Mouse (Mus musculus) Patski (cell line): ENCODE results near the gene Gm16181. TPM values are rescaled to one million over a fixed set of nuclear protein-coding genes. Genes with fewer than 3 reads are reported as not detected.
"Not testable (repeated sequence)": the region's sequence is repeated elsewhere in the genome, so short reads cannot be mapped to it uniquely, and the experiment has no call there.

Experiments
- ATAC-seq: fragments of 100-300 bp; one replicate; pipeline ENCODE4 v1.8.0; 2021
- CTCF ChIA-PET: fragments of 350-600 bp; sonication (Branson Sonifier 250); formaldehyde crosslinking; loops from one replicate; lab custom pipeline; 2022; ENCODE audit warnings: inconsistent platforms; lab: Charles Lee
- POLR2A ChIA-PET: fragments of 350-600 bp; sonication (Branson Sonifier 250); formaldehyde crosslinking; loops from one replicate; lab custom pipeline; 2022; ENCODE audit warnings: antibody characterized with exemption, inconsistent platforms; lab: Charles Lee
- DNase-seq: peaks from one replicate; pipeline ENCODE4 v3.0.0-alpha.2; 2011; ENCODE audit warnings: low read depth, low spot score
- H3K27me3 ChIP-seq: fragments of 371-371 bp; one replicate; pipeline ENCODE4 v1.5.1; 2021
- CTCF ChIP-seq: fragments of 100-300 bp; IDR thresholded peaks from one replicate; pipeline ENCODE4 v1.5.1; 2021
- in situ Hi-C: fragments of 300-500 bp; cut with MboI; formaldehyde crosslinking; loops from 3 replicates; pipeline ENCODE4 v1.11.1; 2018; ENCODE audit warnings: low pct_unique_long_range_greater_than_20kb, mixed read lengths
- polyA plus RNA-seq: library from polyadenylated mRNA; unstranded; gene quantifications from one replicate; pipeline ENCODE4 v1.2.3, GENCODE M21; 2021

Gm16181 gene
- polyA plus RNA-seq, 1 experiment from 2014 or later, result 0.54 TPM

- POLR2A ChIA-PET, result no interaction called here
- ATAC-seq, result no peak
- TF ChIP-seq CTCF, result no peak
- no peaks in the 10 kb centered on the region for H3K27me3 ChIP-seq
- CTCF ChIA-PET, result interaction anchor here (0.8 to 20.7 kb wide), 2 partner anchors 48 to 56 kb away, joined by 3 to 239 read pairs; partner anchors contain the start of gene Aif1
- no peak for DNase-seq
- in situ Hi-C loops, result no loop called here
These were observed 6.0 kb downstream of the Gm16181 start for GRCm38 (mm10) chr17:35226561-35227046.

GRCm38 (mm10) chr17:35231022-35231421, 10.4 kb downstream of the Gm16181 start:
- ATAC-seq (no peak), DNase-seq (no peak)
- no peak for TF ChIP-seq CTCF
- no peaks in the 10 kb centered on the region for H3K27me3 ChIP-seq
- in situ Hi-C loops, result loop anchor here (5.0 to 10.0 kb wide), 2 partner anchors 64 to 216 kb away; partner anchors contain the start of gene Vwa7
- CTCF ChIA-PET, result interaction anchor here (0.7 to 20.7 kb wide), 11 partner anchors 8 to 60 kb away, joined by 3 to 239 read pairs (median 4); partner anchors contain the start of genes Aif1 and Ddx39b
- POLR2A ChIA-PET, result interaction anchor here (0.6 kb wide), 1 partner anchor 44 kb away, joined by 3 read pairs; no protein-coding TSS in a partner anchor

- POLR2A ChIA-PET, result interaction anchor here (1.0 to 1.4 kb wide), 2 partner anchors 11 to 57 kb away, joined by 4 to 7 read pairs; no protein-coding TSS in a partner anchor
- no peak for TF ChIP-seq CTCF
- CTCF ChIA-PET, result interaction anchor here (0.7 to 20.7 kb wide), 11 partner anchors 9 to 72 kb away, joined by 3 to 239 read pairs (median 4); partner anchors contain the start of genes Aif1 and Ddx39b
- no peaks in the 10 kb centered on the region for H3K27me3 ChIP-seq
- DNase-seq, result no peak
- in situ Hi-C loops, result loop anchor here (5.0 to 10.0 kb wide), 2 partner anchors 65 to 217 kb away; partner anchors contain the start of gene Vwa7
- ATAC-seq, result no peak
These were observed 11.4 kb downstream of the Gm16181 start for GRCm38 (mm10) chr17:35232043-35232442.

- H3K27me3 ChIP-seq, result no peaks in the 10 kb centered on the region
- no peak for TF ChIP-seq CTCF
- CTCF ChIA-PET, result interaction anchor here (0.7 to 20.7 kb wide), 10 partner anchors 8 to 73 kb away, joined by 3 to 239 read pairs (median 4); partner anchors contain the start of genes Aif1 and Ddx39b
- in situ Hi-C loops, result loop anchor here (5.0 to 10.0 kb wide), 2 partner anchors 65 to 218 kb away; partner anchors contain the start of gene Vwa7
- DNase-seq (no peak), ATAC-seq (no peak)
- POLR2A ChIA-PET, result interaction anchor here (1.0 to 1.4 kb wide), 2 partner anchors 10 to 58 kb away, joined by 4 to 7 read pairs; no protein-coding TSS in a partner anchor
These were observed 12.0 kb downstream of the Gm16181 start for GRCm38 (mm10) chr17:35232659-35233058.

GRCm38 (mm10) chr17:35233114-35233980, 12.7 kb downstream of the Gm16181 start, which contains the start of gene Atp6v1g2:
TSS of gene Atp6v1g2 (plus strand) at chr17:35233660.
- CTCF ChIA-PET, result interaction anchor here (0.7 to 20.7 kb wide), 11 partner anchors 8 to 73 kb away, joined by 3 to 239 read pairs (median 4); partner anchors contain the start of genes Aif1 and Ddx39b
- POLR2A ChIA-PET, result interaction anchor here (1.0 to 1.4 kb wide), 3 partner anchors 9 to 67 kb away, joined by 4 to 7 read pairs (median 5); no protein-coding TSS in a partner anchor
- in situ Hi-C loops, result loop anchor here (5.0 to 10.0 kb wide), 2 partner anchors 66 to 219 kb away; partner anchors contain the start of gene Vwa7
- no peak for DNase-seq
- no peak for ATAC-seq
- no peaks in the 10 kb centered on the region for H3K27me3 ChIP-seq
- TF ChIP-seq CTCF, result no peak

GRCm38 (mm10) chr17:35234090-35234489, 13.5 kb downstream of the Gm16181 start:
- ChIA-PET CTCF (interaction anchor here (1.2 to 20.7 kb wide), 3 partner anchors 12 to 63 kb away, joined by 3 to 239 read pairs (median 5); partner anchors contain the start of gene Aif1), POLR2A (interaction anchor here (0.7 to 1.0 kb wide), 3 partner anchors 63 to 70 kb away, joined by 4 to 5 read pairs (median 5); no protein-coding TSS in a partner anchor)
- in situ Hi-C loops, result loop anchor here (5.0 to 10.0 kb wide), 2 partner anchors 67 to 219 kb away; partner anchors contain the start of gene Vwa7
- H3K27me3 ChIP-seq, DNase-seq, ATAC-seq: not testable (repeated sequence)

DNA sequence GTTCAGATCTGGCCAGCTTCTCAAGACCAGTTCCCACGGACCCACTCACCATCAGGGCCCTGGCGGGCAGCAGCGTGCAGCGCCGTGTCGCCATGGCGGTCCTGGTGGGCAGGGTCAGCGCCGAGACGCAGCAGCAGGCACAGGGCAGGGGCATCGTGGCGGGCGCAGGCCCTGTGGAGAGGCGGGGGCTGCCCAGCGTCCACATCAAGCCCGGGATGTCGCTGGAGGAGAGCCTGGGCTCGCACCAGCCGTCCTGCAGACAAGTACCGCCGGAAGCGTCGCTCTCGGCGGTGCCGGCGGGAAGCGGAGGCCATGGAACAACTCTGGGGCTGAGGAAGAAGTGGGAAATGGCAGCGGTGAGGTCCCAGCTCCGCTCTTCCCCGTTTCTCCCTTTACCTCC, 14.3 kb downstream of the Gm16181 start:
- ATAC-seq (no peak), DNase-seq (no peak)
- ChIA-PET CTCF (interaction anchor here (1.8 to 20.7 kb wide), 2 partner anchors 56 to 64 kb away, joined by 5 to 239 read pairs; partner anchors contain the start of gene Aif1), POLR2A (interaction anchor here (0.7 to 1.0 kb wide), 2 partner anchors 64 to 71 kb away, joined by 4 to 5 read pairs; no protein-coding TSS in a partner anchor)
- in situ Hi-C loops, result loop anchor here (5.0 to 10.0 kb wide), 2 partner anchors 68 to 220 kb away; partner anchors contain the start of gene Vwa7
- no peak for TF ChIP-seq CTCF
- H3K27me3 ChIP-seq, result no peaks in the 10 kb centered on the region

DNA sequence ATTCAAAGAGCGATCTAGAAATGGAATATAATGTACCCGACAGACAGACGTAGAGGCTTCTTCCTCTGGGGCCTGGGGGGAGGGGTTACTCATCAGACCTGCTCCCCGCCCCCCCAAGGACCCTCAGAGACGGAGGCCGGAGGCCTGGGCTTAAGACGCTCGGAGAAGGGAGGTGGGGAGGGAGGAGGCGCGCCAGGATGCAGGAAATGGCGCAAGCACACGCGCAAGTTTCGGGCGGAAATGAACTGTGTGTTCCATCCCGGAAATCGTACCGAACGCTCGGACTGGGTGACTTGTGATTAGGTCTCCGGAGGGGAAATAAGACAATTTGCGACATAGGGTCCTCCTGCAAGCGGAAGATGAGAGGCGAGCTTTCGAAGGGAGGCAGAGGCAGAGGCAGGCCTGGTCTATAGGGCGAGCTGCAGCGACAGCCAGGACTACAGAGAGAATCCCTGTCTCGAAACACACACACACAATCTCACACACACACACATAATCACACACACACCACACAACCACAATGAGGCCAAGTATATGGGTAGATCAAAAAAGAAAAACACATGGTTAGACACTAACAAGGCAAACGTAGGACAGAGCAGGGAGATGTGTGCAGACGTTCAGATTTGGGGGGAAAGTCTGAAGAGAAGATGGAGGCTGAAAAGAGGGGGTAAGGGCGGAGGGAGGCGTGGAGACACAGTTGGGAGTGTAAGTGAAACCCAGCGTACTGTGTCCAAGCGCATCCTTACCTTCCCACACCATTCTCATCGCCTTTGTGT, 15.2 kb downstream of the Gm16181 start, which contains the start of gene Nfkbil1:
Gene Nfkbil1, minus strand, starts transcription at position 179 of the 776 bp plus-strand sequence.
- ATAC-seq (peak; percentile 49), DNase-seq (peak; percentile 83)
- ChIA-PET POLR2A (no interaction called here), CTCF (interaction anchor here (1.8 to 20.7 kb wide), 2 partner anchors 57 to 65 kb away, joined by 5 to 239 read pairs; partner anchors contain the start of gene Aif1)
- no peak for TF ChIP-seq CTCF
- in situ Hi-C loops, result loop anchor here (10.0 kb wide), 1 partner anchor 221 kb away; the partner anchor contains the start of gene Vwa7
- no peaks in the 10 kb centered on the region for H3K27me3 ChIP-seq

- TF ChIP-seq CTCF, result no peak
- in situ Hi-C loops, result loop anchor here (10.0 kb wide), 1 partner anchor 222 kb away; the partner anchor contains the start of gene Vwa7
- POLR2A ChIA-PET, result no interaction called here
- ATAC-seq, result peak; percentile 60
- DNase-seq, result no peak
- no peaks in the 10 kb centered on the region for H3K27me3 ChIP-seq
- CTCF ChIA-PET, result interaction anchor here (20.7 kb wide), 1 partner anchor 65 kb away, joined by 239 read pairs; the partner anchor contains the start of gene Aif1
These were observed 15.7 kb downstream of the Gm16181 start for GRCm38 (mm10) chr17:35236390-35236746.
